Mouse (Mus musculus) C2C12 (cell line): ENCODE data around the gene Olfr1045.

Experiments used
- CTCF ChIP-seq: IDR thresholded peaks from one replicate; pipeline ENCODE4 v1.5.1; 2011; ENCODE audit not compliant: control insufficient read depth, insufficient read depth, insufficient read length
- FOSL1 ChIP-seq: IDR thresholded peaks from one replicate; pipeline ENCODE4 v1.8.0; 2011; ENCODE audit warnings: mild to moderate bottlenecking, low read length; ENCODE audit not compliant: poor library complexity, insufficient read depth, severe bottlenecking
- MYOD1 ChIP-seq: IDR thresholded peaks from one replicate; pipeline ENCODE4 v1.6.1; 2011; ENCODE audit warnings: low read depth; ENCODE audit not compliant: control insufficient read depth, insufficient read length

DNA sequence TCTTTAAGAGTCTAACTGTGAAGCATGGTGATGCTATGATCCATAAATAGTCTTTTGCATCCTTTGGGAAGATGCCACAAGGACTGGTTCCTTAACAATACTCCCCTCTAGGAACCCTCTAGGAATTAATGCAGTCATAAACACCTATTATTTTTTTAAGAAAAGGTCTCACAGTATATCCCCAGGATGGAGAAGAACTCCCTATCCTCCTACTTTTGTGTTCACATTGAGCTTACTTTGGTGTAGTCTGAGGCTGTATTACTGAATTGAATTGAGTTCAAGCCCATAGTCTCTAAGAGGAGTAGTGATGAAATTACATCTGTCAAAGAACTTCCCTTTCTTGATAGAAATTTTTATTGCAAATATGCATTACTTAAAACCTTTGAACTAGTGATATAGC is at the start of gene Olfr1045:
- TF ChIP-seq CTCF: no peak
- TF ChIP-seq MYOD1: no peak
- TF ChIP-seq FOSL1: no peak
